Mouse (Mus musculus): ENCODE measurements around the gene 1520401A03Rik. TPM values are rescaled to one million over a fixed set of nuclear protein-coding genes. Genes with fewer than 3 reads are reported as not detected.

The 1520401A03Rik gene
- total RNA-seq, 2 experiments from 2014 or later, result not detected

GRCm38 (mm10) chr17:23706212-23706611 lies 16.4 kb downstream of the 1520401A03Rik start:
- intact Hi-C loops (cut with DNase I), result loop anchor here (2.0 kb wide), 2 partner anchors 45 to 135 kb away; partner anchors contain the start of gene Bicdl2
- DNase-seq, result peak; percentile 63 to 79

GRCm38 (mm10) chr17:23705525-23706104 lies 17.0 kb downstream of the 1520401A03Rik start:
- intact Hi-C loops (cut with DNase I), result loop anchor here (2.0 kb wide), 2 partner anchors 45 to 135 kb away; partner anchors contain the start of gene Bicdl2
- no peak for DNase-seq

- intact Hi-C loops (cut with DNase I), result no loop called here
- no peak for DNase-seq
Observed at GRCm38 (mm10) chr17:23704741-23705140, 17.8 kb downstream of the 1520401A03Rik start.

GRCm38 (mm10) chr17:23703301-23703700 lies 19.3 kb downstream of the 1520401A03Rik start:
- intact Hi-C loops (cut with DNase I), result no loop called here
- DNase-seq, result no peak

GRCm38 (mm10) chr17:23700079-23700478 lies 22.5 kb downstream of the 1520401A03Rik start:
- peak; percentile 83 to 84 for DNase-seq
- intact Hi-C loops (cut with DNase I), result loop anchor here (1.0 kb wide), 1 partner anchor 23 kb away; the partner anchor contains the start of gene Tnfrsf12a

GRCm38 (mm10) chr17:23699131-23700077 lies 23.2 kb downstream of the 1520401A03Rik start:
- intact Hi-C loops (cut with DNase I), result loop anchor here (1.0 kb wide), 1 partner anchor 22 kb away; the partner anchor contains the start of gene Tnfrsf12a
- peak; percentile 61 to 62 for DNase-seq

GRCm38 (mm10) chr17:23695801-23696200 lies 26.8 kb downstream of the 1520401A03Rik start:
- DNase-seq, result no peak
- intact Hi-C loops (cut with DNase I), result no loop called here

- intact Hi-C loops (cut with DNase I), result no loop called here
- DNase-seq, result no peak
Observed at GRCm38 (mm10) chr17:23694491-23694890, 28.1 kb downstream of the 1520401A03Rik start.

GRCm38 (mm10) chr17:23683856-23684672 lies 38.5 kb downstream of the 1520401A03Rik start, which contains the start of gene Cldn9:
Gene Cldn9, minus strand, starts transcription at chr17:23684026.
- DNase-seq, result no peak
- intact Hi-C loops (cut with DNase I), result no loop called here

GRCm38 (mm10) chr17:23683226-23683625 lies 39.4 kb downstream of the 1520401A03Rik start:
- intact Hi-C loops (cut with DNase I), result no loop called here
- DNase-seq, result no peak

GRCm38 (mm10) chr17:23682530-23682929 lies 40.1 kb downstream of the 1520401A03Rik start:
- intact Hi-C loops (cut with DNase I), result no loop called here
- no peak for DNase-seq

GRCm38 (mm10) chr17:23682092-23682491 lies 40.5 kb downstream of the 1520401A03Rik start:
- no peak for DNase-seq
- intact Hi-C loops (cut with DNase I), result no loop called here

- DNase-seq, result no peak
- intact Hi-C loops (cut with DNase I), result no loop called here
Observed at GRCm38 (mm10) chr17:23681086-23681485, 41.5 kb downstream of the 1520401A03Rik start.

- DNase-seq, result no peak
- intact Hi-C loops (cut with DNase I), result loop anchor here (1.0 kb wide), 1 partner anchor 17 kb away; no protein-coding TSS in a partner anchor
Observed at GRCm38 (mm10) chr17:23680336-23680735, 42.2 kb downstream of the 1520401A03Rik start.

- intact Hi-C loops (cut with DNase I), result no loop called here
- no peak for DNase-seq
Observed at GRCm38 (mm10) chr17:23679127-23679835, 43.3 kb downstream of the 1520401A03Rik start, which contains the start of gene Cldn6. Gene Cldn6, plus strand, starts transcription at chr17:23679249.

- peak; percentile 86 to 89 for DNase-seq
- intact Hi-C loops (cut with DNase I), result loop anchor here (1.0 kb wide), 1 partner anchor 23 kb away; no protein-coding TSS in a partner anchor
Observed at GRCm38 (mm10) chr17:23677236-23677679, 45.3 kb downstream of the 1520401A03Rik start, which contains the start of gene Tnfrsf12a. Gene Tnfrsf12a, minus strand, starts transcription at chr17:23677468.

GRCm38 (mm10) chr17:23676473-23677031 lies 46.0 kb downstream of the 1520401A03Rik start:
- peak; percentile 60 to 72 for DNase-seq
- intact Hi-C loops (cut with DNase I), result loop anchor here (1.0 kb wide), 1 partner anchor 24 kb away; no protein-coding TSS in a partner anchor

- peak; percentile 47 to 59 for DNase-seq
- intact Hi-C loops (cut with DNase I), result no loop called here
Observed at GRCm38 (mm10) chr17:23675564-23676281, 46.9 kb downstream of the 1520401A03Rik start.
